Mouse (Mus musculus): ENCODE data around the gene Rnf185. TPM values are rescaled to one million over a fixed set of nuclear protein-coding genes. Genes with fewer than 3 reads are reported as not detected.

Gene Rnf185
- total and polyA plus RNA-seq, 3 experiments: 33.2 to 36.8 (median 33.5) TPM

Other genes starting within 250 kb of the Rnf185 start
- 10 to 100 TPM; 55.4 to 67.1 TPM for gene Eif4enif1, start 250.0 kb downstream of the Rnf185 start, total RNA-seq (2021)
- gene Eif4enif1, start 250.0 kb downstream of the Rnf185 start, polyA plus RNA-seq (2012; rRNA removed): 25.8 and 27.2 TPM in 2 replicates
- gene Drg1, start 185.9 kb downstream of the Rnf185 start, total RNA-seq (2021): 100 to 1,000 TPM in 1 of 2 experiments, 10 to 100 TPM in 1; 86.3 to 104 TPM
- gene Drg1, start 185.9 kb downstream of the Rnf185 start, polyA plus RNA-seq (2012; rRNA removed): 5.4 and 7.2 TPM in 2 replicates
- 10 to 100 TPM; 19.7 to 30.4 TPM for gene Patz1, start 163.5 kb downstream of the Rnf185 start, total RNA-seq (2021)
- 73.0 and 73.9 TPM in 2 replicates for gene Patz1, start 163.5 kb downstream of the Rnf185 start, polyA plus RNA-seq (2012; rRNA removed)
- gene Pik3ip1, start 122.0 kb downstream of the Rnf185 start, total RNA-seq (2021): 10 to 100 TPM in 1 of 2 experiments, 1 to 10 TPM in 1; 8.0 to 14.0 TPM
- gene Pik3ip1, start 122.0 kb downstream of the Rnf185 start, polyA plus RNA-seq (2012; rRNA removed): 40.3 and 43.3 TPM in 2 replicates
- 10 to 100 TPM; 21.3 to 21.7 TPM for gene Limk2, start 43.2 kb downstream of the Rnf185 start, total RNA-seq (2021)
- 30.2 and 40.2 TPM in 2 replicates for gene Limk2, start 43.2 kb downstream of the Rnf185 start, polyA plus RNA-seq (2012; rRNA removed)
- under 1 TPM in 1 of 2 experiments, not detected in 1; 0.14 TPM for gene Pla2g3, start 35.9 kb upstream of the Rnf185 start, total RNA-seq (2021)
- gene Pla2g3, start 35.9 kb upstream of the Rnf185 start, polyA plus RNA-seq (2012; rRNA removed): 0.52 and 0.65 TPM in 2 replicates
- 1 to 10 TPM in 1 of 2 experiments, under 1 TPM in 1; 0.72 to 1.8 TPM for gene Inpp5j, start 52.5 kb upstream of the Rnf185 start, total RNA-seq (2021)
- gene Inpp5j, start 52.5 kb upstream of the Rnf185 start, polyA plus RNA-seq (2012; rRNA removed): 1.8 and 2.6 TPM in 2 replicates
- gene Selenom, start 62.3 kb upstream of the Rnf185 start, total RNA-seq (2021): 10 to 100 TPM; 31.7 to 54.5 TPM
- gene Selenom, start 62.3 kb upstream of the Rnf185 start, polyA plus RNA-seq (2012; rRNA removed): 89.0 and 131 TPM in 2 replicates
- 10 to 100 TPM; 45.1 to 59.8 TPM for gene Smtn, start 88.2 kb upstream of the Rnf185 start, total RNA-seq (2021)
- 33.2 and 36.2 TPM in 2 replicates for gene Smtn, start 88.2 kb upstream of the Rnf185 start, polyA plus RNA-seq (2012; rRNA removed)
- 10 to 100 TPM; 33.4 to 39.0 TPM for gene Morc2a, start 196.8 kb upstream of the Rnf185 start, total RNA-seq (2021)
- 6.8 and 7.3 TPM in 2 replicates for gene Morc2a, start 196.8 kb upstream of the Rnf185 start, polyA plus RNA-seq (2012; rRNA removed)